Mouse (Mus musculus): ENCODE results near the gene Stxbp1. TPM values are rescaled to one million over a fixed set of nuclear protein-coding genes. Genes with fewer than 3 reads are reported as not detected.

Gene Stxbp1
- total and polyA plus RNA-seq, 3 experiments = 3.3 to 13.7 (median 6.1) TPM

GRCm38 (mm10) chr2:32761859-32762258 is 85.2 kb downstream of the Stxbp1 start:
- no peaks in the 10 kb centered on the region for H3K9me3 ChIP-seq (replicated peaks)
- peaks cover 51% of the 10 kb centered on the region for H3K36me3 ChIP-seq (replicated peaks)
- DNase-seq (ENCODE audit: low spot score) (no peak), ATAC-seq (ENCODE audit: extremely low read depth, insufficient number of reproducible peaks, low FRiP score, poor library complexity, severe bottlenecking) (no peak)
- H3K4me1 ChIP-seq (ENCODE audit: insufficient read depth, low read depth, low read length) = peaks cover 9% of the 10 kb centered on the region
- H3K27me3 ChIP-seq (ENCODE audit: insufficient read depth, low read length) = peaks cover 11% of the 10 kb centered on the region
- H3K4me3 ChIP-seq (ENCODE audit: low read depth, low read length) = no peak overlapping the region
- no peak for TF ChIP-seq TAL1 (conservative IDR thresholded peaks at IDR 0.05; ENCODE audit: low read depth, low read length)
- TF ChIP-seq POLR2AphosphoS5 (IDR thresholded peaks at IDR 0.05; ENCODE audit: insufficient replicate concordance, low read depth, low read length) = no peak
- no peak for TF ChIP-seq GATA1 (IDR thresholded peaks at IDR 0.05; ENCODE audit: borderline replicate concordance, low read length)

- H3K4me3 ChIP-seq (ENCODE audit: low read depth, low read length) = peak overlapping the region; percentile 4; the same call in 1 of the 2 replicates
- peaks cover 51% of the 10 kb centered on the region for H3K36me3 ChIP-seq (replicated peaks)
- no peaks in the 10 kb centered on the region for H3K9me3 ChIP-seq (replicated peaks)
- ATAC-seq (ENCODE audit: extremely low read depth, insufficient number of reproducible peaks, low FRiP score, poor library complexity, severe bottlenecking) (no peak), DNase-seq (ENCODE audit: low spot score) (no peak)
- H3K27me3 ChIP-seq (ENCODE audit: insufficient read depth, low read length) = peaks cover 9% of the 10 kb centered on the region
- no peak for TF ChIP-seq CTCF (IDR thresholded peaks at IDR 0.05; ENCODE audit: low read depth, low read length)
- TF ChIP-seq GATA1 (IDR thresholded peaks at IDR 0.05; ENCODE audit: borderline replicate concordance, low read length) = no peak
- TF ChIP-seq GATA2 (IDR thresholded peaks at IDR 0.05; ENCODE audit: borderline replicate concordance, low read depth, low read length) = no peak
- no peak for TF ChIP-seq POLR2AphosphoS5 (IDR thresholded peaks at IDR 0.05; ENCODE audit: insufficient replicate concordance, low read depth, low read length)
- TF ChIP-seq TAL1 (conservative IDR thresholded peaks at IDR 0.05; ENCODE audit: low read depth, low read length) = no peak
- peaks cover 12% of the 10 kb centered on the region for H3K4me1 ChIP-seq (ENCODE audit: insufficient read depth, low read depth, low read length)
Observed at GRCm38 (mm10) chr2:32761361-32761760, 85.7 kb downstream of the Stxbp1 start.

- no peak overlapping the region for H3K4me3 ChIP-seq (ENCODE audit: low read depth, low read length)
- H3K9me3 ChIP-seq (replicated peaks) = no peaks in the 10 kb centered on the region
- DNase-seq (ENCODE audit: low spot score) (no peak), ATAC-seq (ENCODE audit: extremely low read depth, insufficient number of reproducible peaks, low FRiP score, poor library complexity, severe bottlenecking) (no peak)
- H3K36me3 ChIP-seq (replicated peaks) = peaks cover 51% of the 10 kb centered on the region
- peaks cover 12% of the 10 kb centered on the region for H3K4me1 ChIP-seq (ENCODE audit: insufficient read depth, low read depth, low read length)
- no peak for TF ChIP-seq POLR2AphosphoS5 (IDR thresholded peaks at IDR 0.05; ENCODE audit: insufficient replicate concordance, low read depth, low read length)
- no peak for TF ChIP-seq TAL1 (conservative IDR thresholded peaks at IDR 0.05; ENCODE audit: low read depth, low read length)
- no peak for TF ChIP-seq GATA1 (IDR thresholded peaks at IDR 0.05; ENCODE audit: borderline replicate concordance, low read length)
- no peak for TF ChIP-seq CTCF (IDR thresholded peaks at IDR 0.05; ENCODE audit: low read depth, low read length)
- TF ChIP-seq GATA2 (IDR thresholded peaks at IDR 0.05; ENCODE audit: borderline replicate concordance, low read depth, low read length) = no peak
- H3K27me3 ChIP-seq (ENCODE audit: insufficient read depth, low read length) = peaks cover 10% of the 10 kb centered on the region; the same call in 1 of the 2 replicates
Observed at GRCm38 (mm10) chr2:32759001-32759400, 88.0 kb downstream of the Stxbp1 start.

GRCm38 (mm10) chr2:32758503-32758902 is 88.5 kb downstream of the Stxbp1 start:
- TF ChIP-seq GATA1 (IDR thresholded peaks at IDR 0.05; ENCODE audit: borderline replicate concordance, low read length) (no peak), POLR2AphosphoS5 (IDR thresholded peaks at IDR 0.05; ENCODE audit: insufficient replicate concordance, low read depth, low read length) (no peak), GATA2 (IDR thresholded peaks at IDR 0.05; ENCODE audit: borderline replicate concordance, low read depth, low read length) (no peak), TAL1 (conservative IDR thresholded peaks at IDR 0.05; ENCODE audit: low read depth, low read length) (no peak), CTCF (IDR thresholded peaks at IDR 0.05; ENCODE audit: low read depth, low read length) (no peak)
- peaks cover 51% of the 10 kb centered on the region for H3K36me3 ChIP-seq (replicated peaks)
- no peak for DNase-seq (ENCODE audit: low spot score)
- H3K9me3 ChIP-seq (replicated peaks) = no peaks in the 10 kb centered on the region
- H3K27me3 ChIP-seq (ENCODE audit: insufficient read depth, low read length) = peaks cover 11% of the 10 kb centered on the region; the same call in 1 of the 2 replicates
- no peak for ATAC-seq (ENCODE audit: extremely low read depth, insufficient number of reproducible peaks, low FRiP score, poor library complexity, severe bottlenecking)
- H3K4me3 ChIP-seq (ENCODE audit: low read depth, low read length) = no peak overlapping the region
- H3K4me1 ChIP-seq (ENCODE audit: insufficient read depth, low read depth, low read length) = peaks cover 12% of the 10 kb centered on the region

GRCm38 (mm10) chr2:32757056-32757845 is 89.8 kb downstream of the Stxbp1 start, which contains the start of gene Tor2a:
Tor2a (plus strand) TSS chr2:32757234.
- TF ChIP-seq GATA1 (IDR thresholded peaks at IDR 0.05; ENCODE audit: borderline replicate concordance, low read length) = no peak
- peak; percentile 71 for TF ChIP-seq CTCF (IDR thresholded peaks at IDR 0.05; ENCODE audit: low read depth, low read length)
- H3K36me3 ChIP-seq (replicated peaks) = peaks cover 40% of the 10 kb centered on the region
- peak; percentile 91 for DNase-seq (ENCODE audit: low spot score)

DNA sequence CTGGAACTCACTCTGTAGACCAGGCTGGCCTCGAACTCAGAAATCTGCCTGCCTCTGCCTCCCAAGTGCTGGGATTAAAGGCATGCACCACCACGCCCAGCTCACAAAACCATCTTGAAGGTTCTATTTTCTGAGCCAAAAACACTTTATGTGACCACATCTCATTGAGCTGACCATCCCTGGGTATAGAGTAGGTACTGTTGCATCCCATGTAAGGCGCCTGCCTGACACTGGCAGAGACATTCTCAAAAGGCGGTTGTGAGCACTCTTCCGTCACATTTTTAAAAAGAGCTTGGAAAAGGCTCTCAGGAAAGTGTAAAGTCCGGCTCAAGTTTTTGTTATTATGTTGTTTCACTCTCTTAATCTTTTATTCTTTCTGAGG is 90.4 kb downstream of the Stxbp1 start:
- ATAC-seq (ENCODE audit: extremely low read depth, insufficient number of reproducible peaks, low FRiP score, poor library complexity, severe bottlenecking) (no peak), DNase-seq (ENCODE audit: low spot score) (no peak)
- no peaks in the 10 kb centered on the region for H3K9me3 ChIP-seq (replicated peaks)
- TF ChIP-seq GATA2 (IDR thresholded peaks at IDR 0.05; ENCODE audit: borderline replicate concordance, low read depth, low read length) (no peak), POLR2AphosphoS5 (IDR thresholded peaks at IDR 0.05; ENCODE audit: insufficient replicate concordance, low read depth, low read length) (no peak), GATA1 (IDR thresholded peaks at IDR 0.05; ENCODE audit: borderline replicate concordance, low read length) (no peak), TAL1 (conservative IDR thresholded peaks at IDR 0.05; ENCODE audit: low read depth, low read length) (no peak), CTCF (IDR thresholded peaks at IDR 0.05; ENCODE audit: low read depth, low read length) (no peak)
- peaks cover 12% of the 10 kb centered on the region for H3K4me1 ChIP-seq (ENCODE audit: insufficient read depth, low read depth, low read length)
- no peak overlapping the region; the same call in 1 of the 2 replicates for H3K4me3 ChIP-seq (ENCODE audit: low read depth, low read length)
- peaks cover 34% of the 10 kb centered on the region for H3K36me3 ChIP-seq (replicated peaks)
- peaks cover 22% of the 10 kb centered on the region for H3K27me3 ChIP-seq (ENCODE audit: insufficient read depth, low read length)

More at GRCm38 (mm10) chr2:32757056-32757845, 89.8 kb downstream of the Stxbp1 start, which contains the start of gene Tor2a:
- ATAC-seq (ENCODE audit: extremely low read depth, insufficient number of reproducible peaks, low FRiP score, poor library complexity, severe bottlenecking) = peak; percentile 96
- H3K27me3 ChIP-seq (ENCODE audit: insufficient read depth, low read length) = peaks cover 21% of the 10 kb centered on the region
- peak within 1 kb of the TSS; percentile 79 for H3K4me3 ChIP-seq (ENCODE audit: low read depth, low read length)
- peaks cover 12% of the 10 kb centered on the region for H3K4me1 ChIP-seq (ENCODE audit: insufficient read depth, low read depth, low read length)
- no peaks in the 10 kb centered on the region for H3K9me3 ChIP-seq (replicated peaks)

Data from G1E (cell line).